Mouse (Mus musculus) embryo, embryonic 10 days (tissue): ENCODE measurements around the gene Cdh15.

ENCODE experiments used
- DNase-seq: peaks from one replicate; pipeline ENCODE4 v3.0.0-alpha.2; 2015; ENCODE audit warnings: low spot score

The Cdh15 gene

GRCm38 (mm10) chr8:122891440-122891839 lies 43.7 kb downstream of the Cdh15 start:
- no peak for DNase-seq

GRCm38 (mm10) chr8:122893451-122893850 lies 45.7 kb downstream of the Cdh15 start:
- no peak for DNase-seq

GRCm38 (mm10) chr8:122896317-122896716 lies 48.6 kb downstream of the Cdh15 start:
- no peak for DNase-seq

- no peak for DNase-seq
These were observed 49.4 kb downstream of the Cdh15 start for GRCm38 (mm10) chr8:122897200-122897599.

- no peak for DNase-seq
These were observed 50.3 kb downstream of the Cdh15 start for GRCm38 (mm10) chr8:122898018-122898417.

- no peak for DNase-seq
These were observed 50.7 kb downstream of the Cdh15 start for GRCm38 (mm10) chr8:122898473-122898872.

GRCm38 (mm10) chr8:122899085-122899484 lies 51.3 kb downstream of the Cdh15 start:
- no peak for DNase-seq

GRCm38 (mm10) chr8:122901476-122901875 lies 53.7 kb downstream of the Cdh15 start:
- no peak for DNase-seq

- DNase-seq: no peak
These were observed 54.2 kb downstream of the Cdh15 start for GRCm38 (mm10) chr8:122901892-122902515.

GRCm38 (mm10) chr8:122902581-122902980 lies 54.8 kb downstream of the Cdh15 start:
- DNase-seq: no peak

GRCm38 (mm10) chr8:122903002-122903401 lies 55.2 kb downstream of the Cdh15 start:
- DNase-seq: peak; percentile 60

- no peak for DNase-seq
These were observed 56.7 kb downstream of the Cdh15 start for GRCm38 (mm10) chr8:122904496-122904895.

- no peak for DNase-seq
These were observed 57.6 kb downstream of the Cdh15 start for GRCm38 (mm10) chr8:122905346-122905745.

- DNase-seq: peak; percentile 86
These were observed 58.8 kb downstream of the Cdh15 start for GRCm38 (mm10) chr8:122906463-122907021.

- no peak for DNase-seq
These were observed 64.4 kb downstream of the Cdh15 start for GRCm38 (mm10) chr8:122912150-122912549.

GRCm38 (mm10) chr8:122912871-122913270 lies 65.1 kb downstream of the Cdh15 start:
- DNase-seq: no peak

- no peak for DNase-seq
These were observed 69.0 kb downstream of the Cdh15 start for GRCm38 (mm10) chr8:122916766-122917165.
